Mouse (Mus musculus): ENCODE results near the gene Pak1. TPM values are rescaled to one million over a fixed set of nuclear protein-coding genes. Genes with fewer than 3 reads are reported as not detected.

Pak1 gene
- polyA plus RNA-seq, 1 experiment from 2014 or later: 22.5 TPM

- Histone ChIP-seq H3K4me1 (0 out of 2 replicates have a peak, but pooled peaks cover 3% of the 10 kb centered on the region), H3K27ac (no peak overlapping the region), H3K27me3 (no peaks in the 10 kb centered on the region), H3K4me3 (no peak overlapping the region), H3K4me2 (replicated peaks) (no peak overlapping the region), H3K36me3 (no peaks in the 10 kb centered on the region), H3K9ac (no peak overlapping the region), H3K9me3 (no peaks in the 10 kb centered on the region)
- WGBS: 87% methylated on average over 21 of the region's 21 CpGs
- no peak for ATAC-seq (ENCODE audit: low FRiP score, low read depth)
Observed at GRCm38 (mm10) chr7:97765181-97765962, 23.0 kb upstream of the Pak1 start.

GRCm38 (mm10) chr7:97765963-97766347 lies 22.4 kb upstream of the Pak1 start:
- WGBS: 74% methylated on average over 5 of the region's 5 CpGs
- H3K27me3 ChIP-seq: no peaks in the 10 kb centered on the region
- ATAC-seq (ENCODE audit: low FRiP score, low read depth): no peak

GRCm38 (mm10) chr7:97766406-97767166 lies 21.8 kb upstream of the Pak1 start:
- H3K27ac ChIP-seq: no peak overlapping the region
- H3K27me3 ChIP-seq: no peaks in the 10 kb centered on the region
- no peak overlapping the region for H3K4me3 ChIP-seq
- whole genome bisulfite sequencing: 69% methylated on average over 9 of the region's 9 CpGs
- no peak overlapping the region for H3K4me2 ChIP-seq (replicated peaks)
- no peaks in the 10 kb centered on the region for H3K4me1 ChIP-seq
- H3K36me3 ChIP-seq: no peaks in the 10 kb centered on the region
- H3K9ac ChIP-seq: no peak overlapping the region
- no peak for ATAC-seq (ENCODE audit: low FRiP score, low read depth)
- no peaks in the 10 kb centered on the region for H3K9me3 ChIP-seq

More at GRCm38 (mm10) chr7:97765963-97766347, 22.4 kb upstream of the Pak1 start:
- no peak overlapping the region for H3K27ac ChIP-seq
- H3K4me2 ChIP-seq (replicated peaks): no peak overlapping the region
- H3K4me1 ChIP-seq: 0 out of 2 replicates have a peak, but pooled peaks cover 3% of the 10 kb centered on the region
- no peaks in the 10 kb centered on the region for H3K9me3 ChIP-seq
- H3K4me3 ChIP-seq: no peak overlapping the region
- no peaks in the 10 kb centered on the region for H3K36me3 ChIP-seq
- H3K9ac ChIP-seq: no peak overlapping the region

- H3K4me3 ChIP-seq: no peak overlapping the region
- no peaks in the 10 kb centered on the region for H3K27me3 ChIP-seq
- no peaks in the 10 kb centered on the region for H3K4me1 ChIP-seq
- H3K27ac ChIP-seq: no peak overlapping the region
- no peak overlapping the region for H3K9ac ChIP-seq
- H3K9me3 ChIP-seq: no peaks in the 10 kb centered on the region
- 78% methylated on average over 8 of the region's 8 CpGs for WGBS
- no peak overlapping the region for H3K4me2 ChIP-seq (replicated peaks)
- no peak for ATAC-seq (ENCODE audit: low FRiP score, low read depth)
- H3K36me3 ChIP-seq: no peaks in the 10 kb centered on the region
Observed at GRCm38 (mm10) chr7:97767841-97768240, 20.5 kb upstream of the Pak1 start.

- no peak for ATAC-seq (ENCODE audit: low FRiP score, low read depth)
- Histone ChIP-seq H3K27ac (no peak overlapping the region), H3K4me1 (no peaks in the 10 kb centered on the region), H3K9ac (no peak overlapping the region), H3K9me3 (no peaks in the 10 kb centered on the region), H3K27me3 (no peaks in the 10 kb centered on the region), H3K4me2 (replicated peaks) (no peak overlapping the region), H3K4me3 (no peak overlapping the region), H3K36me3 (no peaks in the 10 kb centered on the region)
- WGBS: 74% methylated on average over 4 of the region's 4 CpGs
Observed at GRCm38 (mm10) chr7:97769020-97769419, 19.3 kb upstream of the Pak1 start.

GRCm38 (mm10) chr7:97770841-97771620 lies 17.3 kb upstream of the Pak1 start:
- H3K27me3 ChIP-seq: no peaks in the 10 kb centered on the region
- H3K9ac ChIP-seq: no peak overlapping the region
- H3K27ac ChIP-seq: no peak overlapping the region
- no peaks in the 10 kb centered on the region for H3K36me3 ChIP-seq
- H3K9me3 ChIP-seq: no peaks in the 10 kb centered on the region
- no peak for ATAC-seq (ENCODE audit: low FRiP score, low read depth)
- no peak overlapping the region for H3K4me2 ChIP-seq (replicated peaks)
- no peak overlapping the region for H3K4me3 ChIP-seq
- no peaks in the 10 kb centered on the region for H3K4me1 ChIP-seq
- WGBS: 82% methylated on average over 6 of the region's 6 CpGs

GRCm38 (mm10) chr7:97775380-97775779 lies 13.0 kb upstream of the Pak1 start:
- Histone ChIP-seq H3K4me3 (no peak overlapping the region), H3K4me1 (no peaks in the 10 kb centered on the region), H3K27me3 (no peaks in the 10 kb centered on the region), H3K27ac (no peak overlapping the region), H3K9ac (no peak overlapping the region), H3K36me3 (no peaks in the 10 kb centered on the region), H3K4me2 (replicated peaks) (no peak overlapping the region), H3K9me3 (peaks cover 6% of the 10 kb centered on the region)
- no peak for ATAC-seq (ENCODE audit: low FRiP score, low read depth)
- 51% methylated on average over 3 of the region's 3 CpGs for WGBS

GRCm38 (mm10) chr7:97775923-97776322 lies 12.4 kb upstream of the Pak1 start:
- H3K4me1 ChIP-seq: no peaks in the 10 kb centered on the region
- H3K4me2 ChIP-seq (replicated peaks): no peak overlapping the region
- no peak overlapping the region for H3K4me3 ChIP-seq
- no peaks in the 10 kb centered on the region for H3K27me3 ChIP-seq
- H3K9me3 ChIP-seq: peaks cover 6% of the 10 kb centered on the region
- H3K9ac ChIP-seq: no peak overlapping the region
- no peak for ATAC-seq (ENCODE audit: low FRiP score, low read depth)
- WGBS: 73% methylated on average over 2 of the region's 2 CpGs
- no peak overlapping the region for H3K27ac ChIP-seq
- H3K36me3 ChIP-seq: no peaks in the 10 kb centered on the region

- Histone ChIP-seq H3K9me3 (peaks cover 6% of the 10 kb centered on the region), H3K36me3 (no peaks in the 10 kb centered on the region), H3K9ac (no peak overlapping the region), H3K4me2 (replicated peaks) (no peak overlapping the region), H3K4me3 (no peak overlapping the region), H3K4me1 (no peaks in the 10 kb centered on the region), H3K27me3 (no peaks in the 10 kb centered on the region), H3K27ac (no peak overlapping the region)
- ATAC-seq (ENCODE audit: low FRiP score, low read depth): no peak
- WGBS: 85% methylated on average over 4 of the region's 4 CpGs
Observed at GRCm38 (mm10) chr7:97777191-97777590, 11.2 kb upstream of the Pak1 start.

- Histone ChIP-seq H3K36me3 (no peaks in the 10 kb centered on the region), H3K27me3 (no peaks in the 10 kb centered on the region; the same call in 1 of the 2 replicates), H3K4me3 (no peak overlapping the region), H3K4me1 (no peaks in the 10 kb centered on the region), H3K27ac (no peak overlapping the region), H3K9ac (no peak overlapping the region), H3K4me2 (replicated peaks) (no peak overlapping the region), H3K9me3 (peaks cover 6% of the 10 kb centered on the region)
- ATAC-seq (ENCODE audit: low FRiP score, low read depth): no peak
- 91% methylated on average over 1 of the region's 1 CpGs for WGBS
Observed at GRCm38 (mm10) chr7:97780222-97780621, 8.1 kb upstream of the Pak1 start.

GRCm38 (mm10) chr7:97780815-97781214 lies 7.5 kb upstream of the Pak1 start:
- WGBS: 72% methylated on average over 1 of the region's 1 CpGs
- H3K4me2 ChIP-seq (replicated peaks): no peak overlapping the region
- H3K4me1 ChIP-seq: no peaks in the 10 kb centered on the region
- no peak for ATAC-seq (ENCODE audit: low FRiP score, low read depth)
- no peak overlapping the region for H3K27ac ChIP-seq
- no peak overlapping the region for H3K4me3 ChIP-seq
- H3K36me3 ChIP-seq: no peaks in the 10 kb centered on the region
- no peak overlapping the region for H3K9ac ChIP-seq
- peaks cover 3% of the 10 kb centered on the region for H3K27me3 ChIP-seq
- peaks cover 6% of the 10 kb centered on the region for H3K9me3 ChIP-seq

GRCm38 (mm10) chr7:97781496-97781895 lies 6.8 kb upstream of the Pak1 start:
- Histone ChIP-seq H3K9ac (no peak overlapping the region), H3K4me1 (no peaks in the 10 kb centered on the region), H3K27ac (no peak overlapping the region), H3K4me3 (no peak overlapping the region), H3K9me3 (peaks cover 4% of the 10 kb centered on the region), H3K36me3 (no peaks in the 10 kb centered on the region), H3K4me2 (replicated peaks) (no peak overlapping the region), H3K27me3 (peaks cover 7% of the 10 kb centered on the region)
- no peak for ATAC-seq (ENCODE audit: low FRiP score, low read depth)
- 71% methylated on average over 8 of the region's 8 CpGs for WGBS

All from limb, embryonic 13.5 days (tissue).